Mouse (Mus musculus): Measurements from ENCODE around the gene Igfbp5.
A peak's percentile ranks its signal among the peaks of the same experiment; 100 is the strongest.

Gene Igfbp5

GRCm38 (mm10) chr1:72874287-72875211, at the start of gene Igfbp5:
TSS of gene Igfbp5 (minus strand) at chr1:72874884.
- peak; percentile 76 for DNase-seq (ENCODE audit: low spot score)

GRCm38 (mm10) chr1:72914815-72915214, 40.1 kb upstream of the Igfbp5 start:
- no peak for DNase-seq (ENCODE audit: low spot score)

DNA sequence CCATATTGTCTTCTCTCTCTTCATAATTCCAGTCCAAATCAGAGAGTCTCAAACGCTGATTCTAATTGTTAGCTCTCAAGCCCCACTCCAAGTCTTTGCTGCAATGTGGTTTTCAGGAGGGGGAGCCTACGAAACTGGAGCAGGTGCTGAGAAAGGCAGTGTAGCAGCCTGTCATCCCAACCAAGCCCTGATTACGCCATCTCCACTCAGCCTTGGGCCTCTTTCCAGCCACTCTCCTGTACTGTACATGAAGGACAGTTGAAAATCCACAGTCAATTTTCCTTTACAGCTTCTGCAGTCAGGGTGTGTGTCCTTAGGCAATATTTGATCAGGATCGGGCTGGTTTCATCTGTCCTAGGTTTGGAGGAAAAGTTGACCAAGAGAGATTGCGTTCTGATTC, 38.4 kb upstream of the Igfbp5 start:
- DNase-seq (ENCODE audit: low spot score): no peak

GRCm38 (mm10) chr1:72895821-72896220, 21.1 kb upstream of the Igfbp5 start:
- no peak for DNase-seq (ENCODE audit: low spot score)

DNA sequence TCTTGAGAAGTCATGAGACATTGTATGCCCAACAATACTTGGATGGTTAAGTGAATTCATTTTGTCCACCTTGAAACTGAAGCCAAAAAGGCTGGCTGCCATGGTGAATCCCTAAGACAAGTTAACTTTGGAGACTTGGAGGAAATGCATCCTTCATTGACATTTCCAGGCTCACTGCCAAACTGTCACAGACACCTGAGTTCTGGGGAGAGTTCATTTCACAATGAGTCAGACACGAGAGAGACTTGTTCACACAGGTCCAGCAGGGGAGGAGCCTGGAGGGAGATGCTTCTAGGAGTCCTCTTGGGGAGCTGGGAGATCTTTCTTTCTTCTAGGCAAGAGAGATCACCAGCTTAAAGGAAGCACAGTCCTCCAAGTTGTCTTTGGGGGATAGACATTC, 13.2 kb upstream of the Igfbp5 start:
- peak; percentile 40 for DNase-seq (ENCODE audit: low spot score)

DNA sequence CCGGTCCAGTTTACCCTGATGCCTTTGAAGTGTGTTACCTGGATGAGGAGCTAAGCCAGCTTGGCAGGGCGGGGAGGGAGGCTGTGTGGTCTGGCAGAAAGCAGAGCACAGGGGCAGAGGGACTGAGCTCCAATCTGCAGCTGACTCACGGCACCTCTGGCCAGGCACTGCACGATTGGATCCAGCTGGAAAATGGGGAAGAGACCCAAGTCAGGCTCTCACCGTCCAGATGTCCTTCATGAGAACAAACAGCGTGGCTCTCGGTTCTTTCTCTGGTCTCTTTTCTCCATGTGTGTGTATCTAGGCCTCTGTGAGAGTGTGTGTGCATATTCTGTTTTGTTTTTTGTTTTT, 11.1 kb upstream of the Igfbp5 start:
- DNase-seq (ENCODE audit: low spot score): no peak

GRCm38 (mm10) chr1:72885111-72885818, 10.6 kb upstream of the Igfbp5 start:
- DNase-seq (ENCODE audit: low spot score): no peak

DNA sequence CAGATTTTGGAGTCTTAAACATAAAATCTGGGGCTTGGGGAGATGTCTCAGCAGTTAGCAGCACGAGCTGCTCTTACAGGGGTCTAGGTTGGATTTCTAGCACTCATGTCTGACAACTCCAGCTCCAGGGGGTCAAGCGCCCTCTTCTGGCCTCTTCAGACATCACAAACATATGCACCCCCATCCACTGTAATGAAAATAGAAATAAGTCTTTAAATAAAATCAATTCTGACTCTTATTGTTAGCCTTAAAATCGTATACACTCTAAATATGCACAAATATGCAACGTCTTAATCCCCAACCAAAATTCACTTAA, 4.6 kb upstream of the Igfbp5 start:
- DNase-seq (ENCODE audit: low spot score): no peak

- DNase-seq (ENCODE audit: low spot score): no peak
Observed at GRCm38 (mm10) chr1:72878473-72879318, 4.0 kb upstream of the Igfbp5 start.

DNA sequence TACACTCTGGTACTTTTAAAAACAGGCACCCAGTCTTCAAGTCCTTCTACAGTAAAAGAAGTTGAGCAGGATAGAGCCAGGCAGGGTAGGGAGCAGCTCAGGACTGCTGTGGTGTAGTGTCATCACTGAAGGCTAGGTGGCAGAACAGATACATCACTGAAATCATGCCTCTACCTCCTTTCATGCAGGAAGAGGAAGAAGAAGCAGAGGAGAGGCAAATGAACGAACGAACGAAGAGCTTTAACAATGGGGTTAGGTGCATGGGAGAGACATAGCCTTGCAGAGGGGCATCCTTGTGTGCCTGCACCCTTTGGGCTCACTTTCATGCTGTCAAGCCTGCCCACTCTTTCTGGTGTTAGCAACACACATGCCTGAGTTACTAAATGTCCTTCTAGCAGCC, 3.2 kb upstream of the Igfbp5 start:
- no peak for DNase-seq (ENCODE audit: low spot score)

- DNase-seq (ENCODE audit: low spot score): no peak
Observed at GRCm38 (mm10) chr1:72876111-72876510, 1.4 kb upstream of the Igfbp5 start.

GRCm38 (mm10) chr1:72875708-72876107, 1.0 kb upstream of the Igfbp5 start:
- no peak for DNase-seq (ENCODE audit: low spot score)

- no peak for DNase-seq (ENCODE audit: low spot score)
Observed at GRCm38 (mm10) chr1:72873511-72874286, 985 bp downstream of the Igfbp5 start.

GRCm38 (mm10) chr1:72873078-72873477, 1.6 kb downstream of the Igfbp5 start:
- DNase-seq (ENCODE audit: low spot score): no peak

- DNase-seq (ENCODE audit: low spot score): peak; percentile 65
Observed at GRCm38 (mm10) chr1:72872521-72872920, 2.2 kb downstream of the Igfbp5 start.

DNA sequence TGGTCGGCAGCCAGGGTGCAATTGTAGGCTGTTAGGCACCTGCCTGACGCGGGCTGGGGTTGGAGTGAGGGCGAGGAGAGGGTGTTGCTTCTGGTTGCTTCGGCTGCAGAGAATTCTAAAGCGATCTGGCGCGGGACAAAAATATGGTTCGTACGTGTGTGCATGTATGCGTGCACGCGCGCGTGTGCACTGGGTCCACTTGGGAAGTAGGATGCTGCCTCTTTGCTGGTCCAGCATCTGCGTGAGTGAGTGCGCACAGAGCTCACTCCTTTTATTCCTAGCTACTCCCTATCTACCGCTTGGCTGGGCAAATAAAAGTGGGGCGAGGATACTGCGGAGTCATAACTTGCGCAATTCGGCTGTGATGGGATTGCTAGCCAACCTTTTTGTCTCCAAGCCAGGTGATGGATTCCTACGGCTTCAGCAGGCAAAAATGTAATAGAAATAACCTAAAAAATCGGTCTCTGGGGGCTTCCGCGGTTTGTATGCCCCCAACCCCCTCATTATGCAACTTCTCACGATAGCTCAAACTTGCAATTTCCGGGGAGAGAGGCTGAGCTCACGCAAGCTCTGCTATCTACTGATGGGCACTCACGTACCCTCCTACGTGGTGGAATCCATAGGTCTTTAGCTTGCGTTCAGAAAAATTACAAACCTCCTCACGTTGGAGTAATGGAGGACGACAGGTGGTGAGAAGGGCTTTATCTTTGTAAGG, 2.8 kb downstream of the Igfbp5 start:
- DNase-seq (ENCODE audit: low spot score): no peak

DNA sequence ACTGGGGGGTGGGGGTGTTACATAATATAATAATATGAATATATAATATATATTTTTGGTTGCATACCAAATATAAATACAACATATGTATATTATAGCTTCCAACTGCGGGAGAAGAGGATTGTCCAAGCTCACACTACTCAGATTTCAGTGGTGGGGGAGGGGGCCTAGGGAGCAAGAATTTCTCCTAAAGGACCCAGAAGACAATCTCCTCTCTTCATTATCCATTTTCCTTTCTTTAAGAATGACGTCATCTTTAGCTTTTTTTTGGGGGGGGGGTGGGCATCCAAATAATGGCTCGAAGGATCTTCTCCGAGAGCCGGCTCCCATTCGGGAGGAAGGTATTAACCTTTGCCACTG, 3.4 kb downstream of the Igfbp5 start:
- no peak for DNase-seq (ENCODE audit: low spot score)

GRCm38 (mm10) chr1:72870615-72871336, 3.9 kb downstream of the Igfbp5 start:
- peak; percentile 64 for DNase-seq (ENCODE audit: low spot score)

GRCm38 (mm10) chr1:72869681-72870614, 4.7 kb downstream of the Igfbp5 start:
- peak; percentile 70 for DNase-seq (ENCODE audit: low spot score)

All from urinary bladder, postnatal 25 days (tissue).